Mouse (Mus musculus): ENCODE data around the gene Slc22a12.

GRCm38 (mm10) chr19:6538546-6538945, 4.3 kb downstream of the Slc22a12 start:
- no peak for TF ChIP-seq CTCF (IDR thresholded peaks at IDR 0.05; ENCODE audit: low read depth, low read length)
- TF ChIP-seq POLR2A (IDR thresholded peaks at IDR 0.05; ENCODE audit: extremely low read depth, insufficient read depth, low read length): no peak
